Mouse (Mus musculus) midbrain, embryonic 14.5 days (tissue): ENCODE measurements around the gene Mrpl40. TPM values are rescaled to one million over a fixed set of nuclear protein-coding genes. Genes with fewer than 3 reads are reported as not detected.
A peak's percentile ranks its signal among the peaks of the same experiment; 100 is the strongest.

ENCODE experiments used
- ATAC-seq: fragments of 200-750 bp; cut with Nextera tagmentation; 2 replicates; pipeline ENCODE4 v1.8.0; 2017; ENCODE audit warnings: moderate number of reproducible peaks, moderate library complexity; ENCODE audit not compliant: low FRiP score, low TSS enrichment
- DNase-seq: peaks from one replicate; pipeline ENCODE4 v3.0.0-alpha.2; 2015
- H3K27ac ChIP-seq: fragments of 300-500 bp; sonication (generic); replicated peaks from 2 replicates; pipeline ENCODE4 v1.5.1; 2014; ENCODE audit warnings: mild to moderate bottlenecking, low read depth, low read length, moderate library complexity
- H3K27me3 ChIP-seq: fragments of 300-500 bp; sonication (generic); 2 replicates; pipeline ENCODE4 v1.6.1; 2014; ENCODE audit warnings: low read length, control low read depth, mixed read lengths; ENCODE audit not compliant: control insufficient read depth, insufficient read depth
- H3K36me3 ChIP-seq: fragments of 300-500 bp; sonication (generic); 2 replicates; pipeline ENCODE4 v1.6.1; 2014; ENCODE audit warnings: low read length, control low read depth; ENCODE audit not compliant: control insufficient read depth, insufficient read depth
- H3K4me1 ChIP-seq: fragments of 300-500 bp; sonication (generic); 2 replicates; pipeline ENCODE4 v1.6.1; 2014; ENCODE audit warnings: mild to moderate bottlenecking, antibody characterized with exemption, low read length, control low read depth; ENCODE audit not compliant: control insufficient read depth, insufficient read depth
- H3K4me2 ChIP-seq: fragments of 300-500 bp; sonication (generic); 2 replicates; pipeline ENCODE4 v1.6.1; 2014; ENCODE audit warnings: mild to moderate bottlenecking, low read length, moderate library complexity
- H3K4me3 ChIP-seq: fragments of 300-500 bp; sonication (generic); replicated peaks from 2 replicates; pipeline ENCODE4 v1.5.1; 2014; ENCODE audit warnings: low read depth, low read length
- H3K9ac ChIP-seq: fragments of 300-500 bp; sonication (generic); replicated peaks from 2 replicates; pipeline ENCODE4 v1.6.1; 2014; ENCODE audit warnings: mild to moderate bottlenecking, low read length, moderate library complexity
- H3K9me3 ChIP-seq: fragments of 300-500 bp; sonication (generic); 2 replicates; pipeline ENCODE4 v1.6.1; 2016; ENCODE audit warnings: low read length, control low read depth, mixed read lengths; ENCODE audit not compliant: control insufficient read depth
- WGBS: fragments of 180-500 bp; shearing (Covaris S2); extraction: QIAGEN DNeasy Blood & Tissue Kit; methylation state at CpG from one replicate; pipeline ENCODE4 v1.1.7; 2014; 5-methylcytosine and 5-hydroxymethylcytosine counted together
- polyA plus RNA-seq: library from polyadenylated mRNA; unstranded; fragments of >200 nt; fragmentation: Nextera tagmentation; extraction: Ambion mirVana; gene quantifications from 2 replicates; pipeline ENCODE4 v1.2.1, GENCODE M21; 2014

The Mrpl40 gene
- polyA plus RNA-seq: 53.5 and 55.3 TPM in 2 replicates

GRCm38 (mm10) chr16:18876442-18877308 lies at the start of gene Mrpl40, which contains the start of gene Hira:
TSS of gene Mrpl40 (minus strand) at chr16:18876862.
TSS of gene Hira (plus strand) at chr16:18877037.
- Histone ChIP-seq H3K27me3 (no peaks in the 10 kb centered on the region), H3K27ac (peak within 1 kb of the TSS; percentile 95), H3K4me1 (peaks cover 13% of the 10 kb centered on the region), H3K4me2 (peak within 1 kb of the TSS; percentile 78), H3K4me3 (peak within 1 kb of the TSS; percentile 88), H3K36me3 (peaks cover 30% of the 10 kb centered on the region), H3K9ac (peak within 1 kb of the TSS; percentile 95), H3K9me3 (no peaks in the 10 kb centered on the region)
- under 1% methylated on average over 93 of the region's 93 CpGs for WGBS
- ATAC-seq (peak; percentile 91), DNase-seq (peak; percentile 93)

DNA sequence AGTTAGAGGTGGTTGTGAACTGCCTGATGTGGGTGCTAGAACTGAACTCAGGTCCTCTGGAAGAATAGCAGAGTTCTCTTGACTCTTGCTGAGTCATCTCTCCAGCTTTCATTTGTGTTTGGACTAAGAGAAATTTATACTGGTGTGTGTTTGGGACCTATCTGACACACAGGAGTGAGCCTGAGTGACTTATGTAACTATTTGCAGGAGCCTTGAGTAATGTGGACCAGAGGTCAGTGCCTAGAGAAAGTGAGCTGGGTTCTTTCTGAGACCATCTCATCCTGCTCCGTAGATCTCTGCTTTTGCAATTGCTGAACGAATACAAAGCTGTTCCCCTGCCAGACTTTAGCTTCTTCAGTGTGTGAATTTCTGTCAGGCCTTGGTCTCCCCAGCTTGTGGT lies 45.1 kb upstream of the Mrpl40 start:
- H3K36me3 ChIP-seq: peaks cover 97% of the 10 kb centered on the region
- 92% methylated on average over 2 of the region's 2 CpGs for WGBS
- no peak overlapping the region for H3K9ac ChIP-seq
- H3K9me3 ChIP-seq: no peaks in the 10 kb centered on the region
- no peaks in the 10 kb centered on the region for H3K27me3 ChIP-seq
- no peak for DNase-seq
- no peak overlapping the region for H3K27ac ChIP-seq
- H3K4me3 ChIP-seq: no peak overlapping the region
- ATAC-seq: no peak
- no peak overlapping the region for H3K4me2 ChIP-seq
- H3K4me1 ChIP-seq: no peaks in the 10 kb centered on the region

GRCm38 (mm10) chr16:18916064-18916463 lies 39.4 kb upstream of the Mrpl40 start:
- Histone ChIP-seq H3K4me2 (no peak overlapping the region), H3K27ac (no peak overlapping the region), H3K36me3 (peaks cover 79% of the 10 kb centered on the region), H3K4me3 (no peak overlapping the region), H3K4me1 (no peaks in the 10 kb centered on the region), H3K9me3 (no peaks in the 10 kb centered on the region), H3K27me3 (no peaks in the 10 kb centered on the region), H3K9ac (no peak overlapping the region)
- 96% methylated on average over 4 of the region's 4 CpGs for WGBS
- ATAC-seq (no peak), DNase-seq (no peak)

DNA sequence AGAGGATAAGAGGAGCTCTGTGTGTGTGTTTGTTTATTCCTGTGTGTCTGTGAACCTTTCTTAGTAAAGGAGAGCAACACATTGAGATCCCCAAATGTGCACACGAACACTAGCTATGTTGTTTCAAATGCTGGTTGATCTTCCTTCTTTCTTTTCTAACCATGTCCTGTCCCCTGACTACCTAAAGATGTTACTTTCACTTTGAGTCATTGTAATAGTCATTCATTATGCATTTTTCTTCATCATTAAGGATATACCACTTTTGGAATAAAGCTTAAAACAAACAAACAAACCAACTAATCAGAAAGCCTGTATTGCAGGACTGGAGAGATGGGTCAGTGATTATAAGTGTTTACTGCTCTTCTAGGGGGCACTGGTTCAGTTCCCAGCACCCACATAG lies 29.0 kb upstream of the Mrpl40 start:
- Histone ChIP-seq H3K36me3 (peaks cover 68% of the 10 kb centered on the region), H3K9ac (no peak overlapping the region), H3K9me3 (no peaks in the 10 kb centered on the region), H3K4me1 (no peaks in the 10 kb centered on the region), H3K27me3 (no peaks in the 10 kb centered on the region), H3K4me3 (no peak overlapping the region), H3K4me2 (no peak overlapping the region), H3K27ac (no peak overlapping the region)
- ATAC-seq (no peak), DNase-seq (no peak)
- WGBS: 100% methylated on average over 1 of the region's 1 CpGs

- ATAC-seq (no peak), DNase-seq (peak; percentile 3)
- 89% methylated on average over 10 of the region's 10 CpGs for WGBS
- no peaks in the 10 kb centered on the region for H3K9me3 ChIP-seq
- no peak overlapping the region for H3K4me3 ChIP-seq
- H3K4me2 ChIP-seq: no peak overlapping the region
- H3K9ac ChIP-seq: no peak overlapping the region
- no peaks in the 10 kb centered on the region for H3K27me3 ChIP-seq
- H3K4me1 ChIP-seq: no peaks in the 10 kb centered on the region
- no peak overlapping the region for H3K27ac ChIP-seq
- peaks cover 57% of the 10 kb centered on the region for H3K36me3 ChIP-seq
Measured at GRCm38 (mm10) chr16:18896429-18896828, 19.8 kb upstream of the Mrpl40 start.

GRCm38 (mm10) chr16:18895249-18895648 lies 18.6 kb upstream of the Mrpl40 start:
- H3K4me3 ChIP-seq: no peak overlapping the region
- WGBS: 94% methylated on average over 3 of the region's 3 CpGs

GRCm38 (mm10) chr16:18893840-18894372 lies 17.2 kb upstream of the Mrpl40 start:
- Histone ChIP-seq H3K4me1 (no peaks in the 10 kb centered on the region), H3K27me3 (no peaks in the 10 kb centered on the region), H3K4me3 (no peak overlapping the region), H3K27ac (no peak overlapping the region), H3K9me3 (no peaks in the 10 kb centered on the region), H3K4me2 (no peak overlapping the region), H3K36me3 (peaks cover 35% of the 10 kb centered on the region), H3K9ac (no peak overlapping the region)
- ATAC-seq (no peak), DNase-seq (no peak)
- whole genome bisulfite sequencing: 88% methylated on average over 4 of the region's 4 CpGs

More at GRCm38 (mm10) chr16:18895249-18895648, 18.6 kb upstream of the Mrpl40 start:
- Histone ChIP-seq H3K4me2 (no peak overlapping the region), H3K27me3 (no peaks in the 10 kb centered on the region), H3K4me1 (no peaks in the 10 kb centered on the region), H3K9ac (no peak overlapping the region), H3K36me3 (peaks cover 48% of the 10 kb centered on the region), H3K9me3 (no peaks in the 10 kb centered on the region), H3K27ac (no peak overlapping the region)
- ATAC-seq (no peak), DNase-seq (no peak)

DNA sequence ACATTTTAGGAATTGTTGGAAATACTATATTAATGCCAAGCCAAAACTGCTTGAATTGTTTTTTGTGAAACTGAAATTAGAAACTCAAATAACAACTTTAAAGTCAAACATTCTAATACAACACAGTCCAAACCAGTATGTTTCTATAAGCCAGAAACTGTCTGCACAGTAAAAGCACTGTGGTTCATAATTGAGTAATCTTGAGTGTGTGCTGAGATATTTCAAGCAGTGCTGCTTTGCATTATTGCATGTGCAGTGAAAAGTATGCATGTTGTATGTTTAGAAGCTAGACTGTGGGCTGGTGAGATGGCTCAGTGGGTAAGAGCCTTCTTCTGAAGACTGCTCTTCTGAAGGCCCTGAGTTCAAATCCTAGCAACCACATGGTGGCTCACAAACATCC lies 7.4 kb upstream of the Mrpl40 start:
- Histone ChIP-seq H3K4me3 (no peak overlapping the region), H3K36me3 (0 out of 2 replicates have a peak, but pooled peaks cover 6% of the 10 kb centered on the region), H3K27ac (no peak overlapping the region), H3K4me1 (peaks cover 12% of the 10 kb centered on the region), H3K9me3 (no peaks in the 10 kb centered on the region), H3K9ac (no peak overlapping the region), H3K27me3 (no peaks in the 10 kb centered on the region), H3K4me2 (no peak overlapping the region)
- no peak for DNase-seq
- no peak for ATAC-seq
